Mouse (Mus musculus) gastrocnemius, postnatal 4 days (tissue): ENCODE results near the gene Lsm11. TPM values are rescaled to one million over a fixed set of nuclear protein-coding genes. Genes with fewer than 3 reads are reported as not detected.
A peak's percentile ranks its signal among the peaks of the same experiment; 100 is the strongest.
"Not testable (repeated sequence)": the region's sequence is repeated elsewhere in the genome, so short reads cannot be mapped to it uniquely, and the experiment has no call there.

Experiments
- DNase-seq, 2 experiments: peaks; one replicate each; pipeline ENCODE4 v3.0.0; 2021 to 2022; ENCODE audit warnings: low spot score in 2 of 2, mixed read lengths in 2 of 2
- total RNA-seq, 2 experiments: library from RNA; stranded (reverse); gene quantifications; 2 replicates each; pipeline ENCODE4 v1.2.3; 2021

The Lsm11 gene
- total RNA-seq, 2 experiments from 2014 or later: 4.9 to 5.6 TPM

DNA sequence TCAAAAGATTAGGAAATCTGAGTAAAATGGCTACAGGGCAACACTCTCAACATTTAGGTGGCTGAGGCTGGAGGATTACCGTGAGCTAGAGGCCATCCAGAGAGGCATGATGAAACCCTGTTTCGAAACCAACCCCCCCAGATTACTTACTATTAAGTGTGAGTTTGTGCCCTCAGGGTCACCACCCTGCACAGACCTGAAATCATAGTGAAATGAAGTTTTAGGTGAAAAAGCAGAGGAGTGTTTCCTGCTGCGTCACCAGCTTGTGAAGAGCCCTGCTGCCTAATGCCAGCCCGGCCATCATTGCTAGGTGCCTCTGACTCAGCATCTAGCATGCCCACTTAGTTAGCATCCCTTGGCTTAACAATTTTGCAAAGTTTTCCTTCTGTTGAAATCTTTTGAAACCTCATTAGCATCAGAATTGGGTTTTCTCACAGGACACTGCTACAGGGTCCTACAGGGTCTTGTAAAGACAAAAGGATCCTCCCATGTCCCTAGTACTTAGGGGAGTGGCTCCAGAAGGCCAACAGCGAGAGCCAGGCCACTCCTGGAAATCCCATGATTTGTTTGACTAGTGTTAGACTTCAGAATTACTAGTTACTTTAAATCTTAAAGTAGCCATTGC is 59.0 kb downstream of the Lsm11 start:
- DNase-seq: no peak

DNA sequence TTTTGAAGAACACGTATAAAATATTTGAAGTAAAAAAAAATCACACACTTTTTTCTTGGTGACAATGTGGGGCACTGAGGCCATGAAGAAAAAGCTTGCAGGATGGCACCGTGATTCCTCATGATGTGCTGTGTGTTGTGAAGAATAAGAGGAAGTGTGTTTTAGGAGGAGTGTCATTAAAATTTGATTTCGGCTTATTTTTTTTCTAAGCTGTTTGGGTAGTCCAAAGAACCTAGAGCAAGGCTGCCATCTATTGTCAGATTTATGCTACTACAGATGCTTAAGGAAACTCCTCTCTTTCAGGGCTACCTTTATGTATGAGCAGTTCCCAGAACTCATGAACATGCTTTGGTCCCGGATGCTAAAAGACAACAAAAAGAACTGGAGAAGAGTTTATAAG is 60.7 kb downstream of the Lsm11 start:
- DNase-seq: no peak

DNA sequence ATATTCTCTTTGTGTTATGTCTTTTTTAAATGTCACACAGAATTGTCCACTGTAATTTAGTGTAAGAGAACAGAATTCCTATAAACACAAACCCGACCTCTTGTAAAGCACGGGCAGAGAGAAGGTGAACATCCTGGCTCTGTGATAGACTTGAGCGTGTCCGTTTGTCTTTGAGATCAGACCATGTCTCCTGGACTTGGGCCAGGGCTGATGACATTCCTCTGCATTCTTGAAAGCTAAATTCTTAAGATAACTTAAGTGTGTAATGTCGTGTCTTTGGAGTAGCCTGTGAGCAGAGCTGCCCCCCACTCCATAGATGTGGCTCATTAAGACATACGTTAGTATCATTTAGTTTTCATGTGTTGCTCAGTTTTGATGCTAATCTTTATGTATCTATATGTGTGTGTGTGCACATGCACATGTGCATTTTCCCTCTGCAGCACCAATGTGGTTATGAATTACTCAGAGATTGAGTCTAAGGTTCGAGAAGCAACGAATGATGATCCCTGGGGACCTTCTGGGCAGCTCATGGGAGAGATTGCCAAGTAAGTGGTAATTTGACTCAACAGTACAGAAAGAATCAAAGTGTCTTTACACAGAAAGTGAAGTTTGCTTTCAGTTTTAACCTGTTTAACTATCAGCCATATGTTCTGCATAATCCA is 61.3 kb downstream of the Lsm11 start:
- peak in 1 of 2 experiments; percentile 30 for DNase-seq

DNA sequence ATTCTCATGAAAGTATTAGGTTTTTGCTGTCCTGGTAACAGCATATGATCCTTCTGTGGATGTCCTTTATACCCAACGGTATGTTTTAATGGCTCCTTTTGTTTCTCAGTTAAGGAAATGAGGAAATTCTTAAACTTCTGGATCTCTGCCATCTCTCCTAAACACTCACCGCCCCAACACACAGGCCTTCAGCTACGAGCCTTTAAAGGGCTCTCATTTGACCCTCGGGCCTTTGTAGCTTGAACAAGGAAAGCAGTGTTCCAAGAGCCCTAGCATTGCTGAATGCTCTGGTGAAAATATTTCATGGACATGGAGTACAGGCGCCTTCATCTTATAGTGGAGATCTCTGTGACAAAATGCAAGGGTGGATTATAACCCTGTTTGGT is 63.1 kb downstream of the Lsm11 start:
- DNase-seq: no peak

DNA sequence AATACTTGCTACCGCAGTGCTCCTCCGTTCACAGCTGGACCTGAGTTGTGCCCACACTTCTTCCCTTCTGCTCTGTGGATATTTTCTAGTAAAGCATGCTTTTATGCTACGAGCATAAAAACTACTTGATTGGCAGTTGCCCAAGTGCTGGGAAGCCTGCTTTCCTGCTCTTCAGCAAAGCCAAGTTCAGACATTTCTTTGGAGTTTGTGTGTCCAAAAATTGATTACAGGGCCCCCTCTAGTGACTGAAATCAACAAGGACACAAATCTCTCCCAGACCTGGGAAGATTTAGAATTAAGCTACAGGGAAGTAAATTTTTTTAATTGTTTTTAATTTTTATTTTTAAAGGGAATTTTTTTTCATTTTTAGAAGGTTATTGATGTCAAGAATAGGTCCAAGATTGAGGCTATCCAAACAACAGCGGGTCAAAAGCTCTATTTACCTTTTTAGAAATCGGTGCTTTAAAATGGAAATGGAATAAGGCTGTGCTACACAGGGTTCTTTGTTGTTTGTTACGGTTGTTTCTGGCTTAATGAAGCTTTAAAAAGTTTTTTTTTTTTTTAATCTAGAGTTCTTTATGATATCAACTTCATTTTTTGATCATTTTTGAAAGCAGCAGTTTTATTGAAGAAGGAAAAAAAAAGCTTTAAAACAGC is 63.6 kb downstream of the Lsm11 start:
- DNase-seq: peak; percentile 25 to 70

DNA sequence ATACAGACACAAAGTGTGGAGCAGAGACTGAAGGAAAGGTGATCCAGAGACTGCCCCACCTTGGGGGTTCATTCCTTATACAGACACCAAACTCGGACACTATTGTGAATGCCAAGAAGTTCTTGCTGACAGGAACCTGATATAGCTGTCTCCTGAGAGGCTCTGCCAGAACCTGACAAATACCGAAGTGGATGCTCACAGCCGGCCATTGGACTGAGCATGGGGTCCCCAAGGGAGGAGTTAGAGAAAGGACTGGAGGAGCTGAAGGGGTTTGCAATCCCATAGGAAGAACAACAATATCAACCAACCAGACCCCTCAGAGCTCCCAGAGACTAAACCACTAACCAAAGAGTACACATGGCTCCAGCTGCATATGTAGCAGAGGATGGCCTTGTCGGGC is 65.4 kb downstream of the Lsm11 start:
- not testable (repeated sequence) for DNase-seq

Other genes starting within 250 kb of the Lsm11 start
- 10 to 100 TPM; 64.9 to 69.6 TPM for gene Clint1, start 92.9 kb downstream of the Lsm11 start, total RNA-seq
- 1 to 10 TPM; 7.5 to 9.4 TPM for gene Thg1l, start 10.6 kb upstream of the Lsm11 start, total RNA-seq
- under 1 TPM; 0.29 to 0.32 TPM for gene Sox30, start 35.4 kb upstream of the Lsm11 start, total RNA-seq
- gene Gm12166, start 107.4 kb upstream of the Lsm11 start, total RNA-seq: 1 to 10 TPM; 1.1 to 1.3 TPM
- gene Adam19, start 111.1 kb upstream of the Lsm11 start, total RNA-seq: 10 to 100 TPM; 48.3 to 56.3 TPM
- under 1 TPM; 0.13 to 0.32 TPM for gene Nipal4, start 221.6 kb upstream of the Lsm11 start, total RNA-seq